Comparison of ENCODE assay signal across 10 mouse cellular contexts in genomic region chr4:104642761-104643469, GRCm38 (mm10).
DNase-seq lines count a peak whose midpoint lies in the region; ATAC-seq and TF ChIP-seq lines count a peak whose summit lies in the region.
"Had no signal": no experiment of that assay in that cellular context is flagged by ENCODE, and none has a peak within 500 bp of the region (broad histone marks: within the 10 kb centered on the region; RNA-seq: fewer than 3 reads in every experiment).

No protein-coding gene starts in this region.

- no peak for TF ChIP-seq CTCF in liver, adult 2 months (IDR thresholded peaks at IDR 0.05; ENCODE audit: low read depth, low read length)
- no peak for TF ChIP-seq CTCF in liver, postnatal 0 days (IDR thresholded peaks at IDR 0.05; ENCODE audit: low read depth)

- no peak overlapping the region for H3K4me2 ChIP-seq in liver, postnatal 0 days (ENCODE audit: low read depth, low read length)
- H3K4me2 ChIP-seq: embryonic facial prominence, embryonic 12.5 days; liver, embryonic 11.5 days had no signal

- intact Hi-C loops in heart, postnatal 14 days (cut with DNase I), result no loop called here

- no peaks in the 10 kb centered on the region for H3K27me3 ChIP-seq in liver, adult 2 months (ENCODE audit: control insufficient read depth, insufficient read depth, low read length)
- H3K27me3 ChIP-seq in liver, postnatal 0 days (ENCODE audit: insufficient read depth, low read length), result no peaks in the 10 kb centered on the region
- H3K27me3 ChIP-seq: embryonic facial prominence, embryonic 12.5 days had no signal

- no peak for ATAC-seq in liver, postnatal 0 days

- no peak overlapping the region for H3K4me3 ChIP-seq in liver, adult 2 months (ENCODE audit: insufficient read depth, low read depth, low read length)
- no peak overlapping the region for H3K4me3 ChIP-seq in liver, postnatal 0 days (ENCODE audit: low read depth, low read length)
- H3K4me3 ChIP-seq: embryonic facial prominence, embryonic 12.5 days had no signal

- no peaks in the 10 kb centered on the region for H3K79me2 ChIP-seq in liver, adult 2 months (ENCODE audit: control insufficient read depth, insufficient read depth, low read length)

- no peaks in the 10 kb centered on the region for H3K36me3 ChIP-seq in liver, adult 2 months (ENCODE audit: control insufficient read depth, insufficient read depth, low read length)
- no peaks in the 10 kb centered on the region for H3K36me3 ChIP-seq in liver, postnatal 0 days (replicated peaks; ENCODE audit: insufficient read depth, low read length)
- H3K36me3 ChIP-seq: embryonic facial prominence, embryonic 12.5 days had no signal

- no peak overlapping the region for H3K27ac ChIP-seq in liver, adult 2 months (replicated peaks; ENCODE audit: insufficient read depth, low read depth, low read length)
- no peak overlapping the region for H3K27ac ChIP-seq in liver, postnatal 0 days (ENCODE audit: low read depth)
- H3K27ac ChIP-seq: embryonic facial prominence, embryonic 12.5 days had no signal

- H3K4me1 ChIP-seq in liver, adult 2 months (ENCODE audit: control insufficient read depth, insufficient read depth, low read length), result no peaks in the 10 kb centered on the region
- no peaks in the 10 kb centered on the region for H3K4me1 ChIP-seq in liver, postnatal 0 days (ENCODE audit: insufficient read depth)
- H3K4me1 ChIP-seq: embryonic facial prominence, embryonic 12.5 days had no signal

- no peaks in the 10 kb centered on the region for H3K9me3 ChIP-seq in liver, postnatal 0 days (ENCODE audit: low read length)
- H3K9me3 ChIP-seq: embryonic facial prominence, embryonic 12.5 days had no signal

- peak; percentile 12 for DNase-seq in adrenal gland, postnatal 10 days
- no peak for DNase-seq in adrenal gland, adult 8-10 months
- DNase-seq in liver, adult 2 months (ENCODE audit: extremely low read depth, low read depth, low spot score), result peak; percentile 6
- no peak for DNase-seq in liver, postnatal 0 days
- peak; percentile 82 for DNase-seq in cerebellum, adult 9-10 months
- DNase-seq in layer of hippocampus, adult 9-11 months, result peak; percentile 37
- no peak for DNase-seq in heart, postnatal 14 days
- no peak for DNase-seq in c-Kit-positive CD71-positive TER-119-positive erythroid progenitor cells, embryonic 14.5 days (ENCODE audit: low spot score)

- no peak for TF ChIP-seq EP300 in liver, postnatal 0 days (IDR thresholded peaks at IDR 0.05; ENCODE audit: low read depth)

- H3K9ac ChIP-seq in liver, adult 2 months (ENCODE audit: low read depth, low read length), result no peak overlapping the region
- H3K9ac ChIP-seq in liver, postnatal 0 days (replicated peaks), result no peak overlapping the region
- H3K9ac ChIP-seq: embryonic facial prominence, embryonic 12.5 days had no signal

- TF ChIP-seq POLR2A in liver, adult 2 months (IDR thresholded peaks at IDR 0.05; ENCODE audit: extremely low read depth, insufficient read depth, low read length), result no peak

- WGBS in liver, adult 2 months, result 79% methylated on average over 8 of the region's 8 CpGs
- WGBS in liver, postnatal 0 days (ENCODE audit: insufficient replicate concordance), result 84% methylated on average over 8 of the region's 8 CpGs

Comparison
In these comparisons a context has a peak if more than half of its experiments do, and no peak if none do; other contexts are left out.
1. DNase-seq: peak in adrenal gland, postnatal 10 days (single experiment), liver, adult 2 months (single experiment), cerebellum, adult 9-10 months (single experiment) and layer of hippocampus, adult 9-11 months (single experiment); none in adrenal gland, adult 8-10 months (single experiment), liver, postnatal 0 days (single experiment), heart, postnatal 14 days (0 of 2) and c-Kit-positive CD71-positive TER-119-positive erythroid progenitor cells, embryonic 14.5 days (single experiment).